Mouse (Mus musculus) heart, adult 2 months (tissue): ENCODE measurements around the gene Tmem38a.

Experiments
- CTCF ChIP-seq: fragments of 200-600 bp; IDR thresholded peaks from 2 replicates; pipeline ENCODE4 v1.8.1; 2022; ENCODE audit warnings: antibody characterized with exemption, mild to moderate bottlenecking, moderate library complexity
- POLR2A ChIP-seq: fragments of 200-500 bp; IDR thresholded peaks from 2 replicates; pipeline ENCODE4 v1.6.1; 2011; ENCODE audit warnings: mild to moderate bottlenecking, low read depth, low read length, control low read depth; ENCODE audit not compliant: insufficient read depth

- TF ChIP-seq CTCF (peak; percentile 67), POLR2A (no peak)
Observed at GRCm38 (mm10) chr8:72590198-72590597, 18.3 kb downstream of the Tmem38a start.
